Mouse (Mus musculus) NIH3T3 (cell line): ENCODE results near the gene Rab22a.

Experiments used
- DNase-seq: peaks from one replicate; pipeline ENCODE4 v3.0.0-alpha.2; 2012; ENCODE audit warnings: low read depth

Gene Rab22a

GRCm38 (mm10) chr2:173722251-173722857 is 62.8 kb downstream of the Rab22a start:
- DNase-seq: no peak

GRCm38 (mm10) chr2:173724382-173724781 is 64.8 kb downstream of the Rab22a start:
- no peak for DNase-seq

GRCm38 (mm10) chr2:173724940-173725807 is 65.6 kb downstream of the Rab22a start:
- no peak for DNase-seq

GRCm38 (mm10) chr2:173725819-173726218 is 66.3 kb downstream of the Rab22a start:
- DNase-seq: no peak

GRCm38 (mm10) chr2:173730444-173730966 is 70.9 kb downstream of the Rab22a start:
- peak; percentile 77 for DNase-seq

- DNase-seq: no peak
Observed at GRCm38 (mm10) chr2:173734426-173734825, 74.9 kb downstream of the Rab22a start.

- DNase-seq: peak; percentile 100
Observed at GRCm38 (mm10) chr2:173737222-173737989, 77.8 kb downstream of the Rab22a start, which contains the start of gene Vapb. TSS of gene Vapb (plus strand) at chr2:173737511.

GRCm38 (mm10) chr2:173738232-173738631 is 78.7 kb downstream of the Rab22a start:
- peak; percentile 17 for DNase-seq

GRCm38 (mm10) chr2:173739107-173739506 is 79.5 kb downstream of the Rab22a start:
- no peak for DNase-seq

GRCm38 (mm10) chr2:173742090-173742489 is 82.5 kb downstream of the Rab22a start:
- peak; percentile 14 for DNase-seq

GRCm38 (mm10) chr2:173742744-173743143 is 83.2 kb downstream of the Rab22a start:
- no peak for DNase-seq

- no peak for DNase-seq
Observed at GRCm38 (mm10) chr2:173744070-173744815, 84.7 kb downstream of the Rab22a start.

- DNase-seq: no peak
Observed at GRCm38 (mm10) chr2:173748961-173749659, 89.5 kb downstream of the Rab22a start.

GRCm38 (mm10) chr2:173755433-173756144 is 96.0 kb downstream of the Rab22a start:
- no peak for DNase-seq
